Mouse (Mus musculus): ENCODE measurements around the gene Enc1. TPM values are rescaled to one million over a fixed set of nuclear protein-coding genes. Genes with fewer than 3 reads are reported as not detected.
A peak's percentile ranks its signal among the peaks of the same experiment; 100 is the strongest.

The Enc1 gene
- total RNA-seq (2021) = 1 to 10 TPM; 1.6 to 1.8 TPM
- long read RNA-seq, experiment 1, partial matches to known transcripts = 0 of 1 reads
- long read RNA-seq, experiment 1, other reads (novel, unspliced or antisense) = 1 of 1 reads
- long read RNA-seq, experiment 2 = 0 reads

GRCm38 (mm10) chr13:97240965-97241786 lies at the start of gene Enc1:
Gene Enc1 (plus strand): TSS chr13:97241105.
- DNase-seq = peak; percentile 91

- no peak for DNase-seq
Measured at GRCm38 (mm10) chr13:97192649-97193048, 48.3 kb upstream of the Enc1 start.

GRCm38 (mm10) chr13:97193420-97193819 lies 47.5 kb upstream of the Enc1 start:
- DNase-seq = peak; percentile 59

- DNase-seq = no peak
Measured at GRCm38 (mm10) chr13:97196186-97196924, 44.5 kb upstream of the Enc1 start.

GRCm38 (mm10) chr13:97196925-97197218 lies 44.0 kb upstream of the Enc1 start:
- no peak for DNase-seq

- DNase-seq = peak; percentile 96
Measured at GRCm38 (mm10) chr13:97197932-97198562, 42.9 kb upstream of the Enc1 start, which contains the start of gene Hexb. Gene Hexb (minus strand): TSS chr13:97198357.

GRCm38 (mm10) chr13:97199123-97199522 lies 41.8 kb upstream of the Enc1 start:
- DNase-seq = no peak

- DNase-seq = no peak
Measured at GRCm38 (mm10) chr13:97201076-97201475, 39.8 kb upstream of the Enc1 start.

GRCm38 (mm10) chr13:97201896-97202295 lies 39.0 kb upstream of the Enc1 start:
- no peak for DNase-seq

- DNase-seq = peak; percentile 83
Measured at GRCm38 (mm10) chr13:97205052-97205701, 35.7 kb upstream of the Enc1 start.

- no peak for DNase-seq
Measured at GRCm38 (mm10) chr13:97206046-97206445, 34.9 kb upstream of the Enc1 start.

GRCm38 (mm10) chr13:97207472-97208111 lies 33.3 kb upstream of the Enc1 start:
- DNase-seq = no peak

GRCm38 (mm10) chr13:97208112-97208478 lies 32.8 kb upstream of the Enc1 start:
- no peak for DNase-seq

- DNase-seq = no peak
Measured at GRCm38 (mm10) chr13:97208500-97209010, 32.4 kb upstream of the Enc1 start.

GRCm38 (mm10) chr13:97214583-97215268 lies 26.2 kb upstream of the Enc1 start:
- no peak for DNase-seq

- no peak for DNase-seq
Measured at GRCm38 (mm10) chr13:97215563-97215962, 25.3 kb upstream of the Enc1 start.

GRCm38 (mm10) chr13:97216196-97216595 lies 24.7 kb upstream of the Enc1 start:
- DNase-seq = no peak

- no peak for DNase-seq
Measured at GRCm38 (mm10) chr13:97220022-97220421, 20.9 kb upstream of the Enc1 start.

GRCm38 (mm10) chr13:97223856-97224255 lies 17.0 kb upstream of the Enc1 start:
- no peak for DNase-seq

GRCm38 (mm10) chr13:97224341-97224982 lies 16.4 kb upstream of the Enc1 start:
- DNase-seq = no peak
